Mouse (Mus musculus): ENCODE results near the gene Crb2. TPM values are rescaled to one million over a fixed set of nuclear protein-coding genes. Genes with fewer than 3 reads are reported as not detected.

Gene Crb2
- not detected for total RNA-seq (2021)
- long read RNA-seq, experiment 1: 0 reads
- long read RNA-seq, experiment 2: 0 reads

DNA sequence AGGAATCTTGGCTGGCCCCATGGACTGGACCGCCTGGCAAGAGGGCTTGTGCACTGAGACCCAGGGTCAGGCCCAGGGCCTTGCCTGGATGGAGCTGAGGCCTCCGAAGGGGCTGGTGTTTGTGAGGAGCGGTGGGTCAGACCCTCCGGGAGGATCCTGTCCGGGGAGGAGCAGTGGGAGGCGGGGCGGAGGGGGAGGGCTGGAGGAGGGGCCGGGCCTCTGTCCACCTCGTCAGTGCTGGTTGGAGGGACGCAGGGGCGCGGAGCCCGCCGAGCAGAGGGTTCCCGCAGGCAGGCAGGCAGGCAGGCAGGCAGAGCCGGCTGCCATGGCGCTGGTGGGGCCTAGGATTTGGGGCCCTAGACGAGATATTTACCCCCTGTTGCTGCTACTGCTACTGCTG is at the start of gene Crb2:
Gene Crb2 (plus strand): TSS at position 234 of the 400 bp plus-strand sequence.
- intact Hi-C loops (cut with DNase I): loop anchor here (10.0 kb wide), 1 partner anchor 401 kb away; no protein-coding TSS in a partner anchor
- no peak for DNase-seq
- H3K27ac ChIP-seq: no peak within 1 kb of the TSS
- peak within 1 kb of the TSS; percentile 33 for H3K4me3 ChIP-seq
- no peak for TF ChIP-seq CTCF (IDR thresholded peaks at IDR 0.05)

DNA sequence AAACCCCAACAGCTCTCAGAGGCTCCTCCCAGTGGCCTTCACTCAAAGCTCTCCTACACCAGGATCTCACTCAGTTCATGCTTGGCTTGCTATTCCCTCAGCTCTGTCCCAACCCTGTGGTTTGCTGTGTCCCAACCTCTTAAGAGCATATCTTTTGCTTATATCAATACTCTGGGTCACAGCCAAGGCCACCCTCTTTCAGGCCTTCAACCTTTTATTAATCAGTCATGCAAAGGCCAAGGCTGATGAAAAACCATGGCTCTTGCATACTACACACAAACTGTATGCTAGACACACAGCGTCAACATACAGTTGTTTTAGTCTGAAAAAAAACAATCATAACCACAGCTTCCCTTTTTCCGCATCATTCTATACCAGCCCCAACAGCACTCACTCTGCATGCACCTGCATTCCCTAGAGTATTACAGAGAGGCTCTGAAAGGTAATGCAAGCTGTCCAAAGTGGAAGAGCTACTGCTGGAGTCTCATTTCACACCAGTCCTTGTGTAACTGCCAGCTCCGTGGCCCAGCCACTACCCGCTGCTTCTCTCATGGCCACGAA is 44.7 kb upstream of the Crb2 start:
- intact Hi-C loops (cut with DNase I): no loop called here
- H3K4me3 ChIP-seq: no peak overlapping the region
- peak; percentile 52 for DNase-seq
- no peak for TF ChIP-seq CTCF (IDR thresholded peaks at IDR 0.05)
- H3K27ac ChIP-seq: no peak overlapping the region

DNA sequence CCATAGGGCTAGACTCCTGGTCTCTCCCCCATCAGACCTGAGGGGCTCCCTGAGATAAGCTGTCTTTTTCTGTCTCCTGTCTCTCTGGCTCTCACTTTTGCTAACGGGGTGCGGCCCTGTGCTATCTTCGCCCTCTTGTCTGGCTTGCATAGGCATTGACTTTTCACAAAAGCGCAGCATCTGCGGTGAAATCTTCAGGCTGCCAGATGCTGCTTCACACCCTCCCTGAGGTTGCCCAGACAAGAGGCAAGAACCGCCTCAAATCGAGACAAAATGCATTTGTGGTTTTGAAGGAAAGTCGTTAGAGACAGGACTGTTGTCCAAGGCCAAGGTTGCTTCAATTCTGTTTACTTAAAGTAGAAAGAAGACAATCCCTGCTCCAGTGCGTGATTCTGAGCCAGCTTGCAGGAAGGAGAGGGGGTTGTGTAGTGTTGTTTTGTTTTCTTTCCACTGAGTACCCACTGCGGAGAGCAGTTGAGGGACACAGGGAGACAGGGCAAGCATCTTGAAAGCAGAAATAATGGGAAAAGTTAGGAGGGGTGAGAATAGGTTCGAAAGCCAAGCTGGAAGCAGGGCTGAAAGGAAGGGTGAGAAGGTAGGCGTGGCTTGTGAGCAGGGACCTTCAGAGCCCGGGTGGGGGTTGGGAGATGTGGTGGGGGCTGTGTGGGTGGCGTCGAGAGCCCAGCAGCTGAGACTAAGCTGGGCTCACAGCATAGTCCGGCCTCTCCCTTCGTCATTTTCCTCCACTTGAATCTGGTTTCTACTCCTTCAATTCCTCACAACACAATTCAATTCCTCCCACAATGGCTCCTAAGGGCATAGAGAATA is 40.9 kb upstream of the Crb2 start:
- DNase-seq: no peak
- Histone ChIP-seq H3K27ac (no peak overlapping the region), H3K4me3 (no peak overlapping the region; the same call in 1 of the 2 replicates)
- intact Hi-C loops (cut with DNase I): no loop called here
- TF ChIP-seq CTCF (IDR thresholded peaks at IDR 0.05): no peak

DNA sequence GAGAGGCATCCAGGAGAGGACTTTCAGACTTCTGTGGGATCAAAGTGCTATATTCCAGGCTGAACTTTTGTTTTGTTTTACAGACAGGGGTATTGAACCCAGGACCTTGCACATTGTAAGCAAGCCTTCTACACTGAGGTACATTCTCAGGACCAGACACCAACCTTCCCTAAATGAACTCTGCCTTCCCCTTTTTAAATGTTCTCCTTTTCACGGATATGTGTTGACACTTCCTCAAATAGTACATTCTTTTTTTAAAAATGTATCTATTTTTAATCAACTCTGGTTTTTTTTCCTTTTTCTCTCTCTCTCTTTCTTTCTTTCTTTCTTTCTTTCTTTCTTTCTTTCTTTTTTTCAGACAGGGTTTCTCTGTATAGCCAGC is 40.3 kb upstream of the Crb2 start:
- no peak for TF ChIP-seq CTCF (IDR thresholded peaks at IDR 0.05)
- intact Hi-C loops (cut with DNase I): no loop called here
- no peak overlapping the region for H3K27ac ChIP-seq
- no peak overlapping the region for H3K4me3 ChIP-seq
- no peak for DNase-seq

DNA sequence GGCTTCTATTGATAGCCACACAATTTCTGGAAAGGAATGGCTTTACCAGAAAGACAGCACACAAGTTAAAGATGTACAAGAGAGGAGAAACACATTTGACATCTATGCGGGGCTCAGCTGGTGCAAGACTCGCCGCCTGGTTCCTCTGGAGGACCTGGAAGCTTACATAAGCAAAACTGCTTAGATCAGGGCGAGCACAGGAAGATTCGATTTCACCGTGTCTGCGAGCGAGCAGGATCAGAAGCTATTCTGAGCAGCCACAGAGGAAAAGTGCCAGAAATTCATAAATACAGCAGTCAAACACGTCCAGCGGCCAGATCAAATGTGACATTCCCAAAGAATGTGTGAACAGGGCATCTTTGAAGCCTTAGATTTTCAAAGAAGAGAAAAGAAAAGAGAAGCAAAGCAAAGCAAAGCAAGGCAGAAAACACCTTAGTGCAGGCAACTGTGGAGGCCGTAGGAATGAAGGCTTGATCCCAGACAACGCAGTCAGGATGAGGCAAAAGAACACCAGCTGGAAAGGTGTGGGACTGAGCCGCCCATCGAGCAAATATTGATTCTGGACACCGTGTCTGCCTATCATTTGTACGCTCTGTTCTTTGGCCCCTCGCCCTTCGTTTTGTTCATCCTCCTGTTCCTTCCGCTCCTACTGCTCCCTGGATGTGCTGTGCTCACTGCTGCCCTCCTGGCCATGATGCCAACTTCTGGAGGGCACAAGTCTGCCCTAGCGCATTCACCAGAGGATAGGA is 34.1 kb upstream of the Crb2 start:
- DNase-seq: peak; percentile 74
- intact Hi-C loops (cut with DNase I): loop anchor here (2.0 kb wide), 2 partner anchors 27 to 39 kb away; partner anchors contain the start of gene Strbp
- TF ChIP-seq CTCF (IDR thresholded peaks at IDR 0.05): peak; percentile 19; the same call in 1 of the 2 replicates
- H3K27ac ChIP-seq: peak overlapping the region; percentile 88
- peak overlapping the region; percentile 59 for H3K4me3 ChIP-seq

DNA sequence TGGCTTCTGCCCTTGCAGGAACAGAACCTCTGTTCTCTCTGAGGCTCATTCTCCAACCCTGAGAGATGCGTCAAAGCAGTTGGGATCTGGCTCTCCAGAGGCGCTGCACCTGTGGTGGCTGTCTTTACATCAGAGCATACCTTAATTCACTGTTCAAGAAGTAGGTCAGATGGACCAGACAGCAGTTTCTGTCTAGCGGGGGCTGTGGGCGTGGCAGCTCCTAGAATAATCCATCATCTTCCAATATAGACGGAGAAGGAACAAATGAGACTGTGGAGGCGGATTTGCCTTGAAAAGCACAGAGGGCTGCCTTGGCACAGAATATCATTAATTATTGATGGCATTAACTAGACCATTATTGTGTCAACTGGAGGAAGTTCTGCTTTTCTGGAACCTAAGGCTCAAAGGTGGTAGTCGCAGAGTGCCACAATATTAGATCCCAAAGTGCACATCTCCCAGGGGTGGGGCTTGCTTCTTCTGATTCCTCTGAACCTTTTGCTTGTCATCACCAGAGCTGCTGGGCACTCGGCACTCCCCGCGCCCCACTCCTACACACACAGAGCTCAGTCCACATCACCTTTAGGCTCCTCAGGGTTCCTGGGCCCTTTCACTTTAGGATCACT is 31.2 kb upstream of the Crb2 start:
- no peak for DNase-seq
- intact Hi-C loops (cut with DNase I): no loop called here
- Histone ChIP-seq H3K27ac (no peak overlapping the region), H3K4me3 (no peak overlapping the region)
- TF ChIP-seq CTCF (IDR thresholded peaks at IDR 0.05): no peak

DNA sequence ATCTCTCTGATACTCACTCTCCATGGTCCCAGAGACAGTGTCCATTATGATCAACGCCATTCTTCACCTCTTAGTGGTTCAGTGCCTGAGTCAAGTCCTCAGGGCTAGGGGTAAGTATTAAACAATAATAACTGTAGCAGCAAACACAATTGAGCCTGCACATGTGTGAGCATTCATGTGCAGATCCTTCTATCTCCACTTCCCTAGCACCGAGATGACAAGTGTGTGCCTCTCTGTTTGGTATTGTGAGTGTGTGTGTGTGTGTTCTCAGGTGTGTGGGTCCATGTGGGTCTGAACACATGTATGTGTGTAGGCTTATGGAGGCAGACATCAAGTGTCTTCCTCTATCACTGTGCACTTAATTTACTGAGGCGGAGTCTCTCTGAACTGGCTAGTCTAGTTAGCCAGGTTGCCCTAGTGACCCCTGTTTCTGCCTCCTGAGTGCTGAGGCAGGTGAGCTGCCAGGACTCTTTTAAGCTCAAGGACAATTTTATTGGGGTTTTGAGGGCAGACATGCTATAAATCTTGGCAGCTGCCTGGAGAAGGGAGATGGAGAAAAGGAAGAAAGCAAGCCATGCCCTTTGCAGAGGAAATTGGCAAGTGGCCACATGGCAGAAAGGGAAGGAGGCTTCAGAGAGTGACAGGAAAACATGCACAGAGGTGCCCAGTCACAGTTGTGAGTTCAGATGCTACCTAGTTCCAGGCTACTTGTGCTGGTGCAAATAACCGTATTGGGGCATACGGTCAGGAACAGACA is 29.6 kb upstream of the Crb2 start:
- H3K4me3 ChIP-seq: no peak overlapping the region
- no peak for TF ChIP-seq CTCF (IDR thresholded peaks at IDR 0.05)
- no peak for DNase-seq
- intact Hi-C loops (cut with DNase I): no loop called here
- H3K27ac ChIP-seq: no peak overlapping the region

DNA sequence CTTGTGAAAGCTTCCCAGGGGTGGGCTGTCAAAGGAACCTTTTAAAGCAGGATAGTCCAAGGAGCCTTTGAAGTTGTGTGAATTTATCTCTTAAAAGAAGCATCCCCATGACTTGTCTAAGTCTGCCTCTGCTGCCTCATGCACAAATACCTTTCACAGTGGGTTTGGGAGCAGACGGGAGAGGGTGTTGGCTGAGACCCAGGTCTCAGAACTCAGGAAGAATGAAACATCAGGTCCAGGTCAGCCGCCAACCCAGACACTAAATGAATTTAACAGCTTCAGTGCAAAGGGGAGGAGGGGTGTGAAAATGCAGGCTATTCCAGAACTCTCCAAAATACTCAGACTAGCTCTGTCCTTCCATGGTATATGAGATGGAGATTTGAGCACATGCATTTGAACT is 28.1 kb upstream of the Crb2 start:
- intact Hi-C loops (cut with DNase I): no loop called here
- no peak for TF ChIP-seq CTCF (IDR thresholded peaks at IDR 0.05)
- Histone ChIP-seq H3K27ac (peak overlapping the region; percentile 75), H3K4me3 (no peak overlapping the region; the same call in 1 of the 2 replicates)
- no peak for DNase-seq

DNA sequence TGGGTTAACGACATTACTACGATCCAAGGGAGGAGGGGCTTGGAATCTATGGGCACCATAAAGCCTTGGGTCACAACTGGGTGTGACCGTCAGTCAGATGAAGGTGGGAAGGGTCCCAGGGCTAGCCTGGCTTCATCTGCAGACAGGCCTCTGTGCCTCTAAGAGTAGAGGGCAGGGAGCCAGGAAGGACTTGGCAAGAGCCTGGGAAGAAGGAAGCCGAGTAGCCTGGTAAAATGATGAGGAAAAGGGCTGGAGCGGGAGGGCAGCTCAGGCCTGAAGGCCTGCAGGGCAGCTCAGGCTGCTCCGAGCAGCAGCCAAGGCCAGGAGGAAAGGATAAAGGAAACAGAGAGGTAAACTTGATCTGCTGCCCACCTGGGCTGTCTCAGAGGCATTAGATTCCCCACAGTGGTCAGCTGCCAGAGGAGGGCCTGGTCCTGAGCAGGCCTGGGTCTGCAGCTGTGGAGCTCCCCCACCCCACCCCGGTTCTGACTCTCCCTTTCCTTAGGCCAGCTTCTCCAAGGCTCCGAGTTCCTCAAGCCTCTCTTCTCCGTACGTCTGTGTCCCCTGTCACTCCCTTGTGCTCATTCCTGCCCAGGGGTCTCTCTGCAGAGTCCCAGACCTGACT is 27.5 kb upstream of the Crb2 start:
- TF ChIP-seq CTCF (IDR thresholded peaks at IDR 0.05): no peak
- Histone ChIP-seq H3K4me3 (peak overlapping the region; percentile 19; the same call in 1 of the 2 replicates), H3K27ac (peak overlapping the region; percentile 75)
- DNase-seq: peak; percentile 82
- intact Hi-C loops (cut with DNase I): no loop called here

DNA sequence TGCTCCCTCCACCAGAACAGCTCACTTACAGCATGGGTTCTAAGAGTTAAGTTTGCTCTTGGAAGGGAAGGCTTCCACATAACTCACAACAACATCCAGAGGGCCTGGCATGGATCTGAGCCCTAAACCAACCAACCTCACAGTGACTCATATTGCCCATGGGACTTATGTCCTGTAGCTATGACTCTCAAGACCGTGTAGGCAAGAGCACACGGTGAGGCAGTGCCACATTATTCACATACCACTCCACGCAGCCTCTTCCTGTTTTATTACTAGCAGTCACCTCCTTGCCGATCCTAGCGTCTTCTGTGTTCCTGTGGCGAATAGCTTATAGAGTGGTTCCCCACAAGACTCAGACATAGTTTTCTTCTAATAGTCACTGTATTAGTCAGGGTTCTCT is 26.7 kb upstream of the Crb2 start:
- intact Hi-C loops (cut with DNase I): no loop called here
- no peak for DNase-seq
- TF ChIP-seq CTCF (IDR thresholded peaks at IDR 0.05): no peak
- Histone ChIP-seq H3K4me3 (no peak overlapping the region), H3K27ac (peak overlapping the region; percentile 75)

DNA sequence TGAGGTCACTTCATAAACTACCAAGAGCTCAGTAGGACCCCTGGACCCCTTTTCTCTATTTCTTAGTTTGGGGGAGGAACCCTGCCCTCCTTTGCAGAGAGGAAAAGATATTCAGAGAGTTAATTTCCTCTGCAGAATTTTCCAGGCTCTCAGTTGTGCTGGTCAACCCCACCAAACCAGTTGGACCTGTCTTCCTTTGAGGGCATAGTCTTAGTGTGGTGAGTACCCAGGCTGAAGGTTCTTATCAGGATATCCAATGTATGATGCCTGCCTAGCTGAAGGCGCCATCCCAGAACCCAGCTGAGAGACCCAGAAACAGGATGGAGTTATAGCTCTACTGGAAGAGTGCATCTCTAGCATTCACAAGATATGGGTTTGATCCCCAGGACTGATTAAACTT is 24.9 kb upstream of the Crb2 start:
- no peak overlapping the region for H3K27ac ChIP-seq
- TF ChIP-seq CTCF (IDR thresholded peaks at IDR 0.05): no peak
- intact Hi-C loops (cut with DNase I): no loop called here
- DNase-seq: no peak
- no peak overlapping the region for H3K4me3 ChIP-seq
